ENCODE assay signal across 8 mouse cellular contexts in genomic region chr9:66833851-66834250, GRCm38 (mm10). TPM values are rescaled to one million over a fixed set of nuclear protein-coding genes. Genes with fewer than 3 reads are reported as not detected.
DNase-seq lines count a peak whose midpoint lies in the region; ATAC-seq and TF ChIP-seq lines count a peak whose summit lies in the region.

No protein-coding gene starts in this region.

- H3K4me2 ChIP-seq in hindbrain, postnatal 0 days (ENCODE audit: low read depth, low read length): peak overlapping the region; percentile 76
- peak overlapping the region; percentile 89 for H3K4me2 ChIP-seq in liver, embryonic 13.5 days

- H3K9me3 ChIP-seq in hindbrain, postnatal 0 days (ENCODE audit: low read length): no peaks in the 10 kb centered on the region
- H3K9me3 ChIP-seq in liver, embryonic 13.5 days (replicated peaks): no peaks in the 10 kb centered on the region

- H3K27ac ChIP-seq in cortical plate, adult 2 months (ENCODE audit: insufficient read depth, low read length): no peak overlapping the region
- peak overlapping the region; percentile 55 for H3K27ac ChIP-seq in hindbrain, postnatal 0 days
- no peak overlapping the region for H3K27ac ChIP-seq in liver, embryonic 13.5 days
- no peak overlapping the region for H3K27ac ChIP-seq in small intestine, adult 2 months (ENCODE audit: insufficient read depth, low read depth, low read length)

- peaks cover 3% of the 10 kb centered on the region; the same call in 1 of the 2 replicates for H3K4me1 ChIP-seq in cortical plate, adult 2 months (ENCODE audit: control insufficient read depth, insufficient read depth, low read length)
- H3K4me1 ChIP-seq in hindbrain, postnatal 0 days (ENCODE audit: insufficient read depth, low read length): peaks cover 4% of the 10 kb centered on the region; the same call in 1 of the 2 replicates
- H3K4me1 ChIP-seq in liver, embryonic 13.5 days (replicated peaks): peaks cover 23% of the 10 kb centered on the region
- H3K4me1 ChIP-seq in small intestine, adult 2 months (ENCODE audit: control insufficient read depth, insufficient read depth, insufficient read length, low read length): peaks cover 10% of the 10 kb centered on the region

- 18% methylated on average over 7 of the region's 7 CpGs for WGBS in hindbrain, postnatal 0 days
- 39% methylated on average over 7 of the region's 7 CpGs for WGBS in liver, embryonic 13.5 days (ENCODE audit: insufficient replicate concordance)
- WGBS in small intestine, adult 2 months: 24% methylated on average over 7 of the region's 7 CpGs

- TF ChIP-seq POLR2A in cortical plate, adult 2 months (IDR thresholded peaks at IDR 0.05; ENCODE audit: extremely low read depth, insufficient read depth, low read length): no peak
- no peak for TF ChIP-seq POLR2A in small intestine, adult 2 months (IDR thresholded peaks at IDR 0.05; ENCODE audit: low read depth, low read length)

- H3K4me3 ChIP-seq in cortical plate, adult 2 months (ENCODE audit: insufficient read depth, low read length): peak overlapping the region; percentile 90
- H3K4me3 ChIP-seq in hindbrain, postnatal 0 days (ENCODE audit: low read length): peak overlapping the region; percentile 61
- peak overlapping the region; percentile 63 for H3K4me3 ChIP-seq in liver, embryonic 13.5 days (replicated peaks)
- H3K4me3 ChIP-seq in small intestine, adult 2 months (ENCODE audit: low read depth, low read length): peak overlapping the region; percentile 77; the same call in 1 of the 2 replicates

- H3K9ac ChIP-seq in hindbrain, postnatal 0 days (replicated peaks; ENCODE audit: low read length): peak overlapping the region; percentile 63
- peak overlapping the region; percentile 57 for H3K9ac ChIP-seq in liver, embryonic 13.5 days

- no peak for ATAC-seq in hindbrain, postnatal 0 days
- no peak for ATAC-seq in liver, embryonic 13.5 days (ENCODE audit: low read depth)

- H3K27me3 ChIP-seq in hindbrain, postnatal 0 days (ENCODE audit: insufficient read depth, low read length): no peaks in the 10 kb centered on the region
- H3K27me3 ChIP-seq in liver, embryonic 13.5 days: 0 out of 2 replicates have a peak, but pooled peaks cover 7% of the 10 kb centered on the region
- no peaks in the 10 kb centered on the region for H3K27me3 ChIP-seq in small intestine, adult 2 months (ENCODE audit: control insufficient read depth, insufficient read depth, low read length)

- no peak for TF ChIP-seq CTCF in cortical plate, adult 2 months (IDR thresholded peaks at IDR 0.05; ENCODE audit: extremely low read depth, insufficient read depth, low read length)
- no peak for TF ChIP-seq CTCF in hindbrain, postnatal 0 days (IDR thresholded peaks at IDR 0.05; ENCODE audit: low read depth)
- TF ChIP-seq CTCF in small intestine, adult 2 months (IDR thresholded peaks at IDR 0.05; ENCODE audit: extremely low read depth, insufficient read length, insufficient replicate concordance, low read depth, low read length): peak; percentile 5; the same call in 1 of the 2 replicates

- no peaks in the 10 kb centered on the region for H3K36me3 ChIP-seq in hindbrain, postnatal 0 days (ENCODE audit: insufficient read depth, low read length)
- H3K36me3 ChIP-seq in liver, embryonic 13.5 days: no peaks in the 10 kb centered on the region
- no peaks in the 10 kb centered on the region for H3K36me3 ChIP-seq in small intestine, adult 2 months (ENCODE audit: control insufficient read depth, insufficient read depth, low read length)

- peak; percentile 30 to 42 for DNase-seq in lung, adult 18-20 months
- no peak for DNase-seq in lung, postnatal 14 days
- peak; percentile 19 for DNase-seq in hindbrain, postnatal 0 days (ENCODE audit: low spot score)
- no peak for DNase-seq in liver, embryonic 13.5 days
- DNase-seq in adrenal gland, postnatal 4 days (ENCODE audit: low spot score in 2 of 2): no peak
- no peak for DNase-seq in spleen, postnatal 4 days (ENCODE audit: low spot score in 2 of 2)

RNA-seq across cellular contexts. Expression of gene Aph1c, which starts 0.7 kb away (rescaled TPM):
- polyA plus RNA-seq in cortical plate, adult 2 months (2012; rRNA removed): 5.3 and 5.5 TPM in 2 replicates
- 2.1 and 3.1 TPM in 2 replicates for total RNA-seq in hindbrain, postnatal 0 days (2014; rRNA removed)
- polyA plus RNA-seq in hindbrain, postnatal 0 days (2015; fragmentation: Nextera tagmentation; extraction: Ambion mirVana): 5.3 and 6.3 TPM in 2 replicates
- 1.1 and 1.2 TPM in 2 replicates for polyA plus RNA-seq in liver, embryonic 13.5 days (2015; fragmentation: Nextera tagmentation; extraction: Ambion mirVana)
- polyA plus RNA-seq in small intestine, adult 2 months (2012; rRNA removed): 0.13 and 0.22 TPM in 2 replicates
- total RNA-seq in adrenal gland, postnatal 4 days (2021): 10 to 100 TPM in 1 of 2 experiments, 1 to 10 TPM in 1; 9.6 to 10.4 TPM

RNA-seq across cellular contexts. Expression of gene Gm10647, which starts 37.0 kb away (rescaled TPM):
- 0.23 and 0.40 TPM in 2 replicates for polyA plus RNA-seq in cortical plate, adult 2 months (2012; rRNA removed)
- total RNA-seq in hindbrain, postnatal 0 days (2014; rRNA removed): 0.29 and 0.99 TPM in 2 replicates
- 0.45 and 0.55 TPM in 2 replicates for polyA plus RNA-seq in hindbrain, postnatal 0 days (2015; fragmentation: Nextera tagmentation; extraction: Ambion mirVana)
- 0.13 and 0.17 TPM in 2 replicates for polyA plus RNA-seq in liver, embryonic 13.5 days (2015; fragmentation: Nextera tagmentation; extraction: Ambion mirVana)
- polyA plus RNA-seq in small intestine, adult 2 months (2012; rRNA removed): 0.06 TPM in 1 of 2 replicates, not detected in the other
- under 1 TPM; 0.36 to 0.45 TPM for total RNA-seq in adrenal gland, postnatal 4 days (2021)

RNA-seq across cellular contexts. Expression of gene Aph1b, which starts 38.6 kb away (rescaled TPM):
- 12.3 and 12.9 TPM in 2 replicates for polyA plus RNA-seq in cortical plate, adult 2 months (2012; rRNA removed)
- 26.5 and 26.8 TPM in 2 replicates for total RNA-seq in hindbrain, postnatal 0 days (2014; rRNA removed)
- 15.1 and 15.6 TPM in 2 replicates for polyA plus RNA-seq in hindbrain, postnatal 0 days (2015; fragmentation: Nextera tagmentation; extraction: Ambion mirVana)
- 1.8 TPM in 2 replicates for polyA plus RNA-seq in liver, embryonic 13.5 days (2015; fragmentation: Nextera tagmentation; extraction: Ambion mirVana)
- polyA plus RNA-seq in small intestine, adult 2 months (2012; rRNA removed): 0.68 and 0.79 TPM in 2 replicates
- total RNA-seq in adrenal gland, postnatal 4 days (2021): 1 to 10 TPM; 6.0 to 6.8 TPM

Comparison
In these comparisons a context has a peak if more than half of its experiments do, and no peak if none do; other contexts are left out.
1. DNase-seq: peak in lung, adult 18-20 months (2 of 2) and hindbrain, postnatal 0 days (single experiment); none in lung, postnatal 14 days (single experiment), liver, embryonic 13.5 days (single experiment), adrenal gland, postnatal 4 days (0 of 2) and spleen, postnatal 4 days (0 of 2).
2. Peak in every context shown above with its lines, with median percentiles within 50 percentile points of each other: H3K4me3 ChIP-seq.